Mouse (Mus musculus) bone marrow, adult 2 months (tissue): ENCODE measurements around the gene Mnd1. TPM values are rescaled to one million over a fixed set of nuclear protein-coding genes. Genes with fewer than 3 reads are reported as not detected.

Source experiments
- H3K27ac ChIP-seq: fragments of 200-500 bp; 2 replicates; pipeline ENCODE4 v1.5.1; 2012; ENCODE audit warnings: low read depth, mild to moderate bottlenecking, control low read depth, inconsistent platforms, low read length; ENCODE audit not compliant: control insufficient read depth, poor library complexity, insufficient read depth
- H3K4me1 ChIP-seq: fragments of 200-500 bp; 2 replicates; pipeline ENCODE4 v1.6.1; 2011; ENCODE audit warnings: low read length; ENCODE audit not compliant: control insufficient read depth, insufficient read depth
- H3K4me3 ChIP-seq: fragments of 200-500 bp; replicated peaks from 2 replicates; pipeline ENCODE3; 2011; ENCODE audit warnings: mild to moderate bottlenecking, low read depth, low read length, control low read depth; ENCODE audit not compliant: control insufficient read depth
- CTCF ChIP-seq: fragments of 200-500 bp; IDR thresholded peaks from 2 replicates; pipeline ENCODE4 v1.5.1; 2011; ENCODE audit warnings: low read length, control low read depth; ENCODE audit not compliant: control insufficient read depth, insufficient read depth
- POLR2A ChIP-seq: fragments of 200-500 bp; IDR thresholded peaks from 2 replicates; pipeline ENCODE4 v1.6.1; 2011; ENCODE audit warnings: low read depth, mild to moderate bottlenecking, control low read depth, low read length, borderline replicate concordance; ENCODE audit not compliant: control insufficient read depth
- WGBS: fragments of 180-500 bp; shearing (Covaris S2); methylation state at CpG from one replicate; pipeline ENCODE4 v1.1.7; 2018; 5-methylcytosine and 5-hydroxymethylcytosine counted together
- polyA plus RNA-seq: library from polyadenylated mRNA; stranded (reverse); fragments of >200 nt; gene quantifications from 2 replicates; pipeline ENCODE4 v1.2.4, GENCODE M21; 2011; ENCODE audit warnings: low replicate concordance; ENCODE audit not compliant: missing spikeins, insufficient read depth, insufficient read length

Gene Mnd1
- polyA plus RNA-seq, 1 experiment, result 11.7 TPM

DNA sequence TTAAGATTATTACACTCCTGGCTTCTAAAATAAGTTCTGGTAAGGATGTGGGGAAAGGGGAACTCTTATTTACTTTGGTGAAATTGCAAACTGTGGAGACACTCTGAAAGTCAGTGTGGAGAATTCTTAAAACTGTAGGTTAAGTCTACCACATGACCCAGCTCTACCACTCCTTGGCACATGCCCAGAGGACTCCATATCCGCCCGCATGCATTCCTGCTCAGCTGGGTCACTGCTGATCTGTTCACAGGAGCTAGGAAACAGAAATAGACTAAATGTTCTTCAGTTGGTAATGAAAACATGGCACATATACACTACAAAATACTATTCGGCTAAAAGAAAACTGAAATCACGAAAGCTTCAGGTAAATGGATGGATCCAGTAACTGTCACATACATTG is 78.1 kb downstream of the Mnd1 start:
- Histone ChIP-seq H3K4me3 (no peak overlapping the region), H3K27ac (no peak overlapping the region), H3K4me1 (peaks cover 4% of the 10 kb centered on the region; the same call in 1 of the 2 replicates)
- 77% methylated on average over 4 of the region's 4 CpGs for WGBS
- TF ChIP-seq POLR2A (no peak), CTCF (no peak)

DNA sequence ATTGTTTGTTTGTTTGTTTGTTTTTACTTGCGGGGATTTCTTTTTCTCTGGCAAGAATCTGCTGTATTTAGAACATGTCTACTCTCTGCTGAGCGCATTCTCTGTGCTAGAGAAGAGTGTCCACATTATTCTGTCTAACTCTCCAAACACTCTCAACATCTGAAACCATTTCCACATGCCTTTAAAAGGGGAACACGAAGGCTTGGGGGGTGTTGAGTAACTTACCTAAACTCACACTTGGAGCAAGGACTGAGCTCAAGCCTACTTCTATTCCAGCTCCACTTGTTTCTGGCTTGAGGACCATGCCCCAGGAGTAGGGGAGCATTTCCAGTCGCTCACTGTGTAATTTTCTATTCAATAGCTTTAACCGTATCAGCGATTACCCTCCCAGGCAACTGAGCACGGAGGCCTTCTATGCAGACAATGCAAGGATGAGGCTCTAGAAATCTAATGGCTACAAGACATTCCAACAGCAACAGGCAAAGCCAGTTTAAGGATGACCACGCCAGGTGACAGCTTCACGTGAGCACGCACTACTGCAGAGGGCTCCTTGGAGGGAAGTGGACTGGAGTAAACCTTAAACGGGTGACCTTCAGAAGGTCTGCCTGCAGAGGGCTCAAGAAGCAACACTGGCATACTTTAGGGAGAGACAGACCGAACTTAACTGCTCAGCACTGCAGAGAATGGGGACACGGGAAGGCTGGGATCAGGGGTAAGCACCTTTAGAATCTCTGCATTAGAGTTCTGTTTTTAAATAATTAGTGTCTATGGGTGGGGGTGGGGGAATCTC is 78.8 kb downstream of the Mnd1 start:
- Histone ChIP-seq H3K4me1 (peaks cover 4% of the 10 kb centered on the region; the same call in 1 of the 2 replicates), H3K4me3 (no peak overlapping the region), H3K27ac (no peak overlapping the region)
- WGBS, result 66% methylated on average over 13 of the region's 13 CpGs
- no peak for TF ChIP-seq POLR2A
- TF ChIP-seq CTCF, result 0 out of 2 replicates have a peak, but pooled peaks have one; percentile 3

DNA sequence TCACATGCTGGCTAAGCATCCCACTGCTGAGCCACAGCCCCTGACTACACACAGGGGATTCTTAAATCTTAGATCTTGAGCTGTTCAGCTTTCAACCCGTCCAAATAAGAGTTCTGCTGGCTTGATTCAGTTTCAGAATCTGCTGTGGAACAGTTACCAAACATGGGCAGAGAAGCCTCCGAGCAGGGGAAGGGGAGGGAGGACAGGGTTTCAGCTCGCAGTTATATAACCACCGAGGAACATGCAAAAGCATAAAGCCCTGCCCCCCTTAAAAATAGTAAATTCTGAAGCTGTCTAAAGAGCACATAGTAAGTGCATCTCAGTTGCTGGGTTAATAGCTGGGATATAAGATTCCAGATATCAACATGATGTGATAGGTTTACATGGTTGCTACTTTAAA is 80.1 kb downstream of the Mnd1 start:
- Histone ChIP-seq H3K4me1 (peaks cover 7% of the 10 kb centered on the region; the same call in 1 of the 2 replicates), H3K27ac (peak overlapping the region; percentile 43), H3K4me3 (no peak overlapping the region)
- no peak for TF ChIP-seq CTCF
- TF ChIP-seq POLR2A, result no peak
- WGBS, result 29% methylated on average over 4 of the region's 4 CpGs

DNA sequence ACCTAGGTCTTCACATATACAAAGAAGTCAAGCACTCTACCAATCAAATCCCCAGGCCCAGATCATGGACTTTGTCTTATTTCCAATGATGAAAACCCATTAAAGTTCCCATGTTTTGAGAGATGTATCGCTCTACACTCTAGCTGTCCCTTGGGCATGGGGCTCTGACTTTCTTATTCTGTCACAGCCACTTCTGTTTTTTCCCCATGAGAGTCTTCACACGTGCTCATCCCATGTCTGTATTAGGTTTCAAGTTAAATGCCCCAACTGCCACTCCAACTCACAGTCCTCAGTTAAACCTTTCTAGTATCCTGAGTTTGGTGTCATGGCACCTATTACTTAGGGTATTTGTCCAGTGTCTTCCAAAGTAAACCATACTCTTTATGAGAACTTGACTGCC is 80.8 kb downstream of the Mnd1 start:
- WGBS, result 55% methylated on average over 2 of the region's 2 CpGs
- no peak overlapping the region for H3K4me3 ChIP-seq
- no peak overlapping the region for H3K27ac ChIP-seq
- no peak for TF ChIP-seq POLR2A
- no peak for TF ChIP-seq CTCF
- peaks cover 7% of the 10 kb centered on the region; the same call in 1 of the 2 replicates for H3K4me1 ChIP-seq

DNA sequence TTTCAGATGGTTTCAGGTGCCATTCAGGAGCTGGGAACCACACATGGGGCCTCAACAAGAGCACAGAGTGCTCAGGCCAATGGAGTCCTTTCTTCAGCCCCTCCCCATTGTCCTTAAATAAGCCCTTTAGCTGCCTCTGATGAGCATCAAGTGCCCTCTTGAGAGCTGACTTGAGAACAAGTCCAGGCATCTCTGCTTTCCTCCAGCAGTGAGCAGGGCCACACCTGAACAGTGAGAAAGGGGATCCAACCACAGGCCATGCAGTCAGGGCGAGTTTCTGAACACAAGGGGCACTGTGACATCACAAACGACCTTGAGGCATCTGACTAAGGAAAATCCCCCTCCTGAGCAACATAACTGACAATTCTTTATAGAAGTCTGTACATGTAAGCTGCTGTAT is 83.9 kb downstream of the Mnd1 start:
- Histone ChIP-seq H3K4me1 (peaks cover 9% of the 10 kb centered on the region; the same call in 1 of the 2 replicates), H3K27ac (no peak overlapping the region), H3K4me3 (no peak overlapping the region)
- TF ChIP-seq CTCF (peak; percentile 54; the same call in 1 of the 2 replicates), POLR2A (no peak)
- WGBS, result 5% methylated on average over 2 of the region's 2 CpGs

DNA sequence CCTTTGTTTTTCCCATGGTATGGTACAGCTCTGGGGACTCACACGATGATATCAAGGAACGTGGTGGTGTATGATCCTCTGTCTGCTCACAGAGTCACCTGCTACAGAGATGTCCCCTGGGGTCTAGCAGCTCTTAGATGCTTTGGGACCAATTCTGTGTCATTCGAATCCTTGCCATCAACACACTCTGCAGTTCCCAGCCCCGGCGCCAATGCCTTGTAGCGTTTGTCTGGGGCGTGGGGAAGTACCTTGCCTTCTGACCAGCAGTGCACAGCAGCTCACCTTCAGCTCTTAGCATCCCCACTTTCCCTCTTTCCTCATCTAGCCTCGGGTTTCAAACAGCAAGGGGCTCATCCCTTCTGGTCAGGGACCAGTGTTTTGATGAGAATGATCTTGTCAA is 84.8 kb downstream of the Mnd1 start:
- H3K4me3 ChIP-seq, result no peak overlapping the region
- TF ChIP-seq CTCF, result no peak
- no peak for TF ChIP-seq POLR2A
- H3K27ac ChIP-seq, result no peak overlapping the region
- 76% methylated on average over 8 of the region's 8 CpGs for WGBS
- H3K4me1 ChIP-seq, result peaks cover 7% of the 10 kb centered on the region; the same call in 1 of the 2 replicates

DNA sequence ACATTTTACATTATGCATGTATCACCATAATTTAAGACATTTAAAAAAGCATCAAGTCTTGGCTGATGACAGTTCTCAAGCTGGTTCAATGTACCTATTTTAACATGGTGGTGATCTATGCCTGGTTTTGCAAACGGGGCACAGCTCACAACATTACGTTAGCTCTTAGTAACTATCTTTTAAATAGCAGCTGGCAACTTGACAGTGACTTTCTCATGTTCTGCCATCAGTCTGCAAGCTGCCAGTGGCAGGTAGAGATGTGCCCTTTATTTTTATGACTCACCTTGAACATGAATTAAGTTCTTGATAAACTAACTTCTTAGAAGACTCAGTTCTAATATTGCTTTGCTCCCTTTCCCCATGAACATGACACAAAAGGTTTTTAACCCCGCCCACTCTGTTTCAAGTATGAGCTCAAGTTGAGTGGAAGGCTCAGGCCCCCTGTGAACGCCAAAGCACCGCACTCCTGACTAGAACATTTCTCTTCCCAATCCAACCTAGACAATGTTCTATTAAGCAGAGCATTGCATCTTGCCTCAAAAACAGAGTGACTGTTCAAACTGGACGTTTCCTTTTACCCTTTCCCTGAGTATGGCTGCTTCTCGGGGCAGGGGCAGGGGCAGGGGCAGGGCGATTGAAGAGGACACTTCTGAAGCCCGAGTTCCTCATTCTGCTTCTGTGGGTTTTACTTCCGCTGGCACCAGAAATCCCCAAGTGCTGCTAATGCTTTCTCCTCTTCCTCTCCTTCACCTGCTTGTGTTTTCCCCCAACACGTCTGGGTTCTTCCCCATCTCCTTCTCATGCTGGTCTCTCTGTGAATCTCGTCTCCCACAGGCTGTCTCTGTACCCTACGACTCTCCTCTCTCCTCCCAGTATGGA is 86.5 kb downstream of the Mnd1 start:
- peaks cover 5% of the 10 kb centered on the region; the same call in 1 of the 2 replicates for H3K4me1 ChIP-seq
- no peak overlapping the region for H3K4me3 ChIP-seq
- peak overlapping the region; percentile 72 for H3K27ac ChIP-seq
- TF ChIP-seq POLR2A (no peak), CTCF (no peak)
- WGBS, result 18% methylated on average over 13 of the region's 13 CpGs

DNA sequence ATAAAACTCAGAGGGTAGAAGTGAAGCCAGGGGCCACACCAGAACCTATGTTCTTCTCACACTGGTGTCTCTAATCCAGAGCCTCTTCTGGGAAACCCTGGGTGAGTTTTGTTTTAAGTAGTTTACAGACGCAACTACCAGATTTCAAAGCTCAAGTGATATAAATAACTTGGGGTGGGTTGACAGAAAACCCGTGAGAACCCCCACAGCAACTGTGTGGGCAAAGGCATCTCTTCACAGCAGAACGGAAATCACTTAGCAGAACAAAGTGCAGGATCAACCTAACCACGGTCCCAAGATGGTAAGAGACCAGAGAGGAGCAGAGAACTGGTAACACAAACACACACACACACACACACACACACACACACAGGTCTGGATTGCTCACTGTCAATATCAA is 89.8 kb downstream of the Mnd1 start:
- Histone ChIP-seq H3K4me3 (no peak overlapping the region), H3K27ac (no peak overlapping the region), H3K4me1 (peaks cover 17% of the 10 kb centered on the region)
- TF ChIP-seq CTCF (no peak), POLR2A (no peak)
- WGBS, result 34% methylated on average over 4 of the region's 4 CpGs
